Mouse (Mus musculus) neural tube, embryonic 12.5 days (tissue): ENCODE results near the gene Abcg3. TPM values are rescaled to one million over a fixed set of nuclear protein-coding genes. Genes with fewer than 3 reads are reported as not detected.
"Not testable (repeated sequence)": the region's sequence is repeated elsewhere in the genome, so short reads cannot be mapped to it uniquely, and the experiment has no call there.

Source experiments
- ATAC-seq: fragments of 200-750 bp; cut with Nextera tagmentation; 2 replicates; pipeline ENCODE4 v1.8.0; 2017; ENCODE audit warnings: low read depth, mild to moderate bottlenecking, moderate TSS enrichment, moderate library complexity; ENCODE audit not compliant: low FRiP score
- H3K27ac ChIP-seq: fragments of 300-500 bp; sonication (generic); 2 replicates; pipeline ENCODE4 v1.5.1; 2016
- H3K27me3 ChIP-seq: fragments of 300-500 bp; sonication (generic); replicated peaks from 2 replicates; pipeline ENCODE4 v1.6.1; 2016; ENCODE audit warnings: mild to moderate bottlenecking
- H3K36me3 ChIP-seq: fragments of 300-500 bp; sonication (generic); 2 replicates; pipeline ENCODE4 v1.6.1; 2016; ENCODE audit warnings: mild to moderate bottlenecking
- H3K4me1 ChIP-seq: fragments of 300-500 bp; sonication (generic); 2 replicates; pipeline ENCODE4 v1.6.1; 2016
- H3K4me2 ChIP-seq: fragments of 300-500 bp; sonication (generic); replicated peaks from 2 replicates; pipeline ENCODE4 v1.6.1; 2016; ENCODE audit warnings: mild to moderate bottlenecking
- H3K4me3 ChIP-seq: fragments of 300-500 bp; sonication (generic); 2 replicates; pipeline ENCODE4 v1.5.1; 2016
- H3K9ac ChIP-seq: fragments of 300-500 bp; sonication (generic); 2 replicates; pipeline ENCODE4 v1.6.1; 2016; ENCODE audit warnings: mild to moderate bottlenecking
- H3K9me3 ChIP-seq: fragments of 300-500 bp; sonication (generic); 2 replicates; pipeline ENCODE4 v1.6.1; 2016; ENCODE audit warnings: mild to moderate bottlenecking
- WGBS: fragments of 180-500 bp; shearing (Covaris S2); methylation state at CpG from one replicate; pipeline ENCODE4 v1.1.7; 2016; 5-methylcytosine and 5-hydroxymethylcytosine counted together
- polyA plus RNA-seq: library from polyadenylated mRNA; unstranded; fragments of >200 nt; fragmentation: Nextera tagmentation; extraction: Ambion mirVana; gene quantifications from 2 replicates; pipeline ENCODE4 v1.2.1, GENCODE M21; 2016

Gene Abcg3
- 0.56 and 0.75 TPM in 2 replicates for polyA plus RNA-seq

DNA sequence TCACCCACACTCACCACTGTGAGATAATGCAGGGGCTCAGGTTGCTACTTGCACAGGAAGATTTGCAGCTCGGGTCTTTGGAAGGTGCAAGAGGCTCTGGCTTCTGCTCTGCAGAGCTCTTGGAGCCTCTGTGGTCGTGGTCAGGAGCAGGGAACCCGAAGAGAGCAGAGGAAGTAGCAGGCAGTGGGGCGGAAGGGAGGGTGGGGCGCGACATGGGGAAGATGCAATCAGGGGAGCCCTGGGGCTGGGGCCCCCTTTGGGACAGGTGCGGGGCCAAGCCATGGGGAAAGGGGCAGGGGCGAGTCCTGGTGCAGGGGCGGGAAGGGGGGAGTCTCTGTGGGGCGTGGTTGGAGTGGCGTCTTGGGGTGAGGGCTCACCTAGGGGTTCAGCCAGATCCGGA lies at the start of gene Abcg3:
TSS of gene Abcg3 (minus strand) at position 184 of the 400 bp plus-strand sequence.
- no peak for ATAC-seq
- Histone ChIP-seq H3K9ac (no peak within 1 kb of the TSS), H3K9me3 (no peaks in the 10 kb centered on the region), H3K27me3 (no peaks in the 10 kb centered on the region), H3K4me3 (no peak within 1 kb of the TSS), H3K27ac (no peak within 1 kb of the TSS), H3K4me2 (0 out of 2 replicates have a peak within 1 kb of the TSS, but pooled peaks have one; percentile 28), H3K4me1 (no peaks in the 10 kb centered on the region), H3K36me3 (no peaks in the 10 kb centered on the region)
- 38% methylated on average over 12 of the region's 12 CpGs for WGBS

- Histone ChIP-seq H3K4me3 (no peak overlapping the region), H3K27ac (no peak overlapping the region), H3K36me3 (no peaks in the 10 kb centered on the region), H3K4me1 (no peaks in the 10 kb centered on the region), H3K4me2 (no peak overlapping the region), H3K9me3 (0 out of 2 replicates have a peak, but pooled peaks cover 3% of the 10 kb centered on the region), H3K27me3 (no peaks in the 10 kb centered on the region), H3K9ac (no peak overlapping the region)
- 82% methylated on average over 1 of the region's 1 CpGs for WGBS
- no peak for ATAC-seq
Observed at GRCm38 (mm10) chr5:105012551-105012950, 30.0 kb upstream of the Abcg3 start.

DNA sequence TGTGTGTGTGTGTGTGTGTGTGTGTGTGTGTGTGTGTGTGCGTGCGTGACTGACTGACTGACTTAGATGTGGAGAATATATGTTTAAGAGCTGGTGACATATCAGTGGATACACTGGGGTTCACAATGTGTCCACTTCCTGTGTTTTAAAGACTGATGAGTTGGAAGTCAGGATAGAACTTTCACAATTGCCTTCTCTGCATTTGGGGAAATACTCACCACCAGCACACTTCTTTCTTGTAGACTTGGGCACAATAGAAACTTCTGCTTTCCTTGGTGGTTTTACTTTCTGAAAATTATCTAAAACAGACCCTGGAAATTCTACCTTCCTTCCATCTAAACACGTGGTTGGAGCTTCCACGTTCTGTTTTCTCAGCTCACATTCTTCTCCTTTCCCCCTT lies 29.1 kb upstream of the Abcg3 start:
- Histone ChIP-seq H3K4me3 (no peak overlapping the region), H3K4me2 (no peak overlapping the region), H3K27ac (no peak overlapping the region), H3K36me3 (no peaks in the 10 kb centered on the region), H3K9me3 (0 out of 2 replicates have a peak, but pooled peaks cover 3% of the 10 kb centered on the region), H3K27me3 (no peaks in the 10 kb centered on the region), H3K4me1 (no peaks in the 10 kb centered on the region), H3K9ac (no peak overlapping the region)
- no peak for ATAC-seq
- WGBS = 86% methylated on average over 4 of the region's 4 CpGs

- no peak overlapping the region for H3K27ac ChIP-seq
- no peak overlapping the region for H3K4me3 ChIP-seq
- ATAC-seq = no peak
- 0 out of 2 replicates have a peak, but pooled peaks cover 3% of the 10 kb centered on the region for H3K9me3 ChIP-seq
- no peak overlapping the region for H3K9ac ChIP-seq
- H3K27me3 ChIP-seq = no peaks in the 10 kb centered on the region
- H3K4me1 ChIP-seq = no peaks in the 10 kb centered on the region
- H3K4me2 ChIP-seq = no peak overlapping the region
- H3K36me3 ChIP-seq = no peaks in the 10 kb centered on the region
Observed at GRCm38 (mm10) chr5:105010376-105010775, 27.9 kb upstream of the Abcg3 start.

GRCm38 (mm10) chr5:104989411-104989810 lies 6.9 kb upstream of the Abcg3 start:
- H3K9me3 ChIP-seq = no peaks in the 10 kb centered on the region
- no peak for ATAC-seq
- H3K4me1 ChIP-seq = no peaks in the 10 kb centered on the region
- H3K4me3 ChIP-seq = no peak overlapping the region
- H3K9ac ChIP-seq = no peak overlapping the region
- H3K4me2 ChIP-seq = no peak overlapping the region
- no peaks in the 10 kb centered on the region for H3K36me3 ChIP-seq
- no peak overlapping the region for H3K27ac ChIP-seq
- 97% methylated on average over 2 of the region's 2 CpGs for WGBS
- H3K27me3 ChIP-seq = no peaks in the 10 kb centered on the region

- Histone ChIP-seq H3K4me1 (no peaks in the 10 kb centered on the region), H3K27me3 (no peaks in the 10 kb centered on the region), H3K4me2 (no peak overlapping the region), H3K9me3 (no peaks in the 10 kb centered on the region), H3K36me3 (no peaks in the 10 kb centered on the region), H3K27ac (no peak overlapping the region), H3K9ac (no peak overlapping the region), H3K4me3 (no peak overlapping the region)
- no peak for ATAC-seq
- WGBS = 59% methylated on average over 2 of the region's 2 CpGs
Observed at GRCm38 (mm10) chr5:104988000-104988399, 5.5 kb upstream of the Abcg3 start.

GRCm38 (mm10) chr5:104986706-104987105 lies 4.2 kb upstream of the Abcg3 start:
- no peak overlapping the region for H3K9ac ChIP-seq
- no peak for ATAC-seq
- H3K4me3 ChIP-seq = no peak overlapping the region
- 58% methylated on average over 1 of the region's 1 CpGs for WGBS
- H3K36me3 ChIP-seq = no peaks in the 10 kb centered on the region
- H3K4me1 ChIP-seq = no peaks in the 10 kb centered on the region
- H3K9me3 ChIP-seq = no peaks in the 10 kb centered on the region
- H3K27me3 ChIP-seq = no peaks in the 10 kb centered on the region
- H3K4me2 ChIP-seq = no peak overlapping the region
- H3K27ac ChIP-seq = no peak overlapping the region

DNA sequence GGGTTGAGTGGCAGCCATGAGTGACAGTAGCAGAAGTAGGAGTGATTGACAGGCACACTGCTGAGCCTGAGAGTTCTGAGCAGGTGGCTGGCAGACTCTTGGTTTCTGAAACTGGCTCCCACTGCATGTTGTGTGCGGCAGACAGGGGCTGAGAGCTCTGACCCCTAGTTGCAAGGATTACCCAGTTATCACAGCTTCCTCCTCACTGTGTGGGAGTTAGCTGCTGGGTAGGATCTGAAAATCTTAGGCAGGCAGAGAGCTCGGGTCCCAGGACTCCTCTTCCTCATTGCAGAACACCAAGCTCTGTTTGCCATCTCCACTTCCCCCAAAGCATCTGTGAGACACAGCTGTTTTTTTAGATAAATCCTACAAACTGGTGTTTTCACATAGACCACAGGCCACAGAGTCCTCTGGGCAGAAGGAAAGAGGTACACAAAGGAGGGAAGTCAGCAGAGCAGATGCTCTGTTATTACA lies 3.4 kb downstream of the Abcg3 start:
- H3K36me3 ChIP-seq = no peaks in the 10 kb centered on the region
- no peaks in the 10 kb centered on the region for H3K27me3 ChIP-seq
- H3K4me1 ChIP-seq = no peaks in the 10 kb centered on the region
- H3K27ac ChIP-seq = no peak overlapping the region
- no peak overlapping the region for H3K4me2 ChIP-seq
- WGBS = 79% methylated on average over 2 of the region's 2 CpGs
- no peak for ATAC-seq
- no peaks in the 10 kb centered on the region for H3K9me3 ChIP-seq
- H3K4me3 ChIP-seq = no peak overlapping the region
- H3K9ac ChIP-seq = no peak overlapping the region

- Histone ChIP-seq H3K4me3 (no peak overlapping the region), H3K4me1 (no peaks in the 10 kb centered on the region), H3K9me3 (no peaks in the 10 kb centered on the region), H3K4me2 (no peak overlapping the region), H3K36me3 (no peaks in the 10 kb centered on the region), H3K9ac (no peak overlapping the region), H3K27ac (no peak overlapping the region), H3K27me3 (no peaks in the 10 kb centered on the region)
- 80% methylated on average over 2 of the region's 2 CpGs for WGBS
- no peak for ATAC-seq
Observed at GRCm38 (mm10) chr5:104958141-104958793, 24.3 kb downstream of the Abcg3 start.

DNA sequence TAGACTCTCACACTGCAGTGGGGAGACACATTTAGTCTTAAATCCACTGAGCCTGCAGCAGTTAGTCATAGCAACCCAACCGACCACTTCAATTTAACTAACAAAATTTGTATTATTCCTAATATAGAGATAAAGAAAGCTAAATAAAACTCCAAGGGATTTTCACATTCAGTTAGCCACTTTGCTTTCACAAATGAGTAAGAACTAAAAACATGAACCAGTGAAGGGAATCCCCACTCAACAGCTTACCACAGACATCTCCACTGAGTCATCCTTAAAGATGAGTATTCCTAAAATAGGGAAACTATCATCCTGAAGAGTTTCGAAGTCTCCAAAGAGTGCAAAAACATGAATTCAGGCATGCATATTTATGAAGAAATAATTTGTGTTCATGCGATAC lies 27.3 kb downstream of the Abcg3 start:
- WGBS = 90% methylated on average over 3 of the region's 3 CpGs
- Histone ChIP-seq H3K4me2 (no peak overlapping the region), H3K4me1 (no peaks in the 10 kb centered on the region), H3K9me3 (no peaks in the 10 kb centered on the region), H3K27ac (no peak overlapping the region), H3K9ac (no peak overlapping the region), H3K27me3 (no peaks in the 10 kb centered on the region), H3K36me3 (no peaks in the 10 kb centered on the region), H3K4me3 (no peak overlapping the region)
- ATAC-seq = no peak

GRCm38 (mm10) chr5:104946951-104947350 lies 35.6 kb downstream of the Abcg3 start:
- WGBS = 86% methylated on average over 1 of the region's 1 CpGs
- no peak overlapping the region for H3K4me2 ChIP-seq
- no peaks in the 10 kb centered on the region for H3K4me1 ChIP-seq
- H3K9me3 ChIP-seq = no peaks in the 10 kb centered on the region
- no peak overlapping the region for H3K4me3 ChIP-seq
- no peaks in the 10 kb centered on the region for H3K36me3 ChIP-seq
- no peaks in the 10 kb centered on the region for H3K27me3 ChIP-seq
- ATAC-seq = no peak
- no peak overlapping the region for H3K9ac ChIP-seq
- no peak overlapping the region for H3K27ac ChIP-seq

- Histone ChIP-seq H3K36me3 (no peaks in the 10 kb centered on the region), H3K9ac (no peak overlapping the region), H3K4me3 (no peak overlapping the region), H3K4me2 (no peak overlapping the region), H3K27me3 (no peaks in the 10 kb centered on the region), H3K9me3 (no peaks in the 10 kb centered on the region; the same call in 1 of the 2 replicates), H3K27ac (no peak overlapping the region), H3K4me1 (no peaks in the 10 kb centered on the region)
- WGBS = 86% methylated on average over 7 of the region's 7 CpGs
- ATAC-seq = no peak
Observed at GRCm38 (mm10) chr5:104934148-104934547, 48.4 kb downstream of the Abcg3 start.

GRCm38 (mm10) chr5:104906556-104906955 lies 76.0 kb downstream of the Abcg3 start:
- H3K4me3 ChIP-seq, H3K4me1 ChIP-seq, H3K9me3 ChIP-seq, H3K36me3 ChIP-seq, H3K27ac ChIP-seq, H3K27me3 ChIP-seq, H3K4me2 ChIP-seq, H3K9ac ChIP-seq, ATAC-seq: not testable (repeated sequence)
- 86% methylated on average over 5 of the region's 5 CpGs for WGBS
